Mouse (Mus musculus): ENCODE measurements at regions not wholly inside any gene's neighbourhood (a gene's known extent, or its start where the extent isn't known, plus 50 kb on each side); places are given as distances from the start of the nearest gene placed in this dataset.

GRCm38 (mm10) chr15:96115196-96115595, 172.1 kb upstream of the Arid2 start:
- DNase-seq (ENCODE audit: extremely low spot score in 1 of 2, low spot score in 1 of 2) = peak in 1 of 2 experiments; percentile 6

GRCm38 (mm10) chr15:96119240-96119639, 168.1 kb upstream of the Arid2 start:
- DNase-seq (ENCODE audit: extremely low spot score in 1 of 2, low spot score in 1 of 2) = no peak

- DNase-seq (ENCODE audit: extremely low spot score in 1 of 2, low spot score in 1 of 2) = no peak
These were observed 162.9 kb upstream of the Arid2 start for GRCm38 (mm10) chr15:96124397-96124796.

- DNase-seq (ENCODE audit: extremely low spot score in 1 of 2, low spot score in 1 of 2) = no peak
These were observed 157.6 kb upstream of the Arid2 start for GRCm38 (mm10) chr15:96129699-96130098.

GRCm38 (mm10) chr15:96130531-96130930, 156.8 kb upstream of the Arid2 start:
- DNase-seq (ENCODE audit: extremely low spot score in 1 of 2, low spot score in 1 of 2) = no peak

GRCm38 (mm10) chr15:96131582-96132091, 155.7 kb upstream of the Arid2 start:
- DNase-seq (ENCODE audit: extremely low spot score in 1 of 2, low spot score in 1 of 2) = no peak

GRCm38 (mm10) chr15:96132636-96133035, 154.7 kb upstream of the Arid2 start:
- DNase-seq (ENCODE audit: extremely low spot score in 1 of 2, low spot score in 1 of 2) = peak in 1 of 2 experiments; percentile 27

GRCm38 (mm10) chr15:96135250-96135731, 152.0 kb upstream of the Arid2 start:
- DNase-seq (ENCODE audit: extremely low spot score in 1 of 2, low spot score in 1 of 2) = no peak

- DNase-seq (ENCODE audit: extremely low spot score in 1 of 2, low spot score in 1 of 2) = no peak
These were observed 151.5 kb upstream of the Arid2 start for GRCm38 (mm10) chr15:96135816-96136215.

GRCm38 (mm10) chr15:96137534-96137933, 149.8 kb upstream of the Arid2 start:
- DNase-seq (ENCODE audit: extremely low spot score in 1 of 2, low spot score in 1 of 2) = no peak

- no peak for DNase-seq (ENCODE audit: extremely low spot score in 1 of 2, low spot score in 1 of 2)
These were observed 149.4 kb upstream of the Arid2 start for GRCm38 (mm10) chr15:96137945-96138344.

- DNase-seq (ENCODE audit: extremely low spot score in 1 of 2, low spot score in 1 of 2) = no peak
These were observed 133.8 kb upstream of the Arid2 start for GRCm38 (mm10) chr15:96153489-96153888.

- DNase-seq (ENCODE audit: extremely low spot score in 1 of 2, low spot score in 1 of 2) = no peak
These were observed 129.0 kb upstream of the Arid2 start for GRCm38 (mm10) chr15:96158321-96158720.

- no peak for DNase-seq (ENCODE audit: extremely low spot score in 1 of 2, low spot score in 1 of 2)
These were observed 122.4 kb upstream of the Arid2 start for GRCm38 (mm10) chr15:96164771-96165431.

GRCm38 (mm10) chr15:96167256-96167655, 120.1 kb upstream of the Arid2 start:
- no peak for DNase-seq (ENCODE audit: extremely low spot score in 1 of 2, low spot score in 1 of 2)

GRCm38 (mm10) chr15:96169726-96170467, 117.4 kb upstream of the Arid2 start:
- no peak for DNase-seq (ENCODE audit: extremely low spot score in 1 of 2, low spot score in 1 of 2)

GRCm38 (mm10) chr15:96170986-96171769, 116.1 kb upstream of the Arid2 start:
- DNase-seq (ENCODE audit: extremely low spot score in 1 of 2, low spot score in 1 of 2) = no peak

- DNase-seq (ENCODE audit: extremely low spot score in 1 of 2, low spot score in 1 of 2) = no peak
These were observed 109.4 kb upstream of the Arid2 start for GRCm38 (mm10) chr15:96177911-96178310.

GRCm38 (mm10) chr15:96178374-96179109, 108.8 kb upstream of the Arid2 start:
- DNase-seq (ENCODE audit: extremely low spot score in 1 of 2, low spot score in 1 of 2) = no peak

GRCm38 (mm10) chr15:96179511-96179910, 107.8 kb upstream of the Arid2 start:
- DNase-seq (ENCODE audit: extremely low spot score in 1 of 2, low spot score in 1 of 2) = no peak

Measured in layer of hippocampus, postnatal 25 days (tissue).